Mouse (Mus musculus) liver, embryonic 13.5 days (tissue): ENCODE data around the gene Mrps26. TPM values are rescaled to one million over a fixed set of nuclear protein-coding genes. Genes with fewer than 3 reads are reported as not detected.
A peak's percentile ranks its signal among the peaks of the same experiment; 100 is the strongest.
"Not testable (repeated sequence)": the region's sequence is repeated elsewhere in the genome, so short reads cannot be mapped to it uniquely, and the experiment has no call there.

Source experiments
- ATAC-seq: fragments of 200-750 bp; cut with Nextera tagmentation; 2 replicates; pipeline ENCODE4 v1.8.0; 2017; ENCODE audit warnings: low read depth, mild to moderate bottlenecking, moderate number of reproducible peaks, moderate library complexity
- DNase-seq: peaks from one replicate; pipeline ENCODE4 v3.0.0; 2022
- H3K27ac ChIP-seq: fragments of 300-500 bp; sonication (generic); 2 replicates; pipeline ENCODE4 v1.5.1; 2015; ENCODE audit warnings: moderate library complexity, mild to moderate bottlenecking, inconsistent platforms
- H3K27me3 ChIP-seq: fragments of 300-500 bp; sonication (generic); 2 replicates; pipeline ENCODE4 v1.6.1; 2015; ENCODE audit warnings: mild to moderate bottlenecking, inconsistent platforms
- H3K36me3 ChIP-seq: fragments of 300-500 bp; sonication (generic); 2 replicates; pipeline ENCODE4 v1.6.1; 2015; ENCODE audit warnings: mild to moderate bottlenecking, inconsistent platforms
- H3K4me1 ChIP-seq: fragments of 300-500 bp; sonication (generic); replicated peaks from 2 replicates; pipeline ENCODE4 v1.6.1; 2015; ENCODE audit warnings: inconsistent platforms
- H3K4me2 ChIP-seq: fragments of 300-500 bp; sonication (generic); 2 replicates; pipeline ENCODE4 v1.6.1; 2015; ENCODE audit warnings: inconsistent platforms, mild to moderate bottlenecking, moderate library complexity
- H3K4me3 ChIP-seq: fragments of 300-500 bp; sonication (generic); replicated peaks from 2 replicates; pipeline ENCODE4 v1.5.1; 2015; ENCODE audit warnings: mild to moderate bottlenecking, inconsistent platforms
- H3K9ac ChIP-seq: fragments of 300-500 bp; sonication (generic); 2 replicates; pipeline ENCODE4 v1.6.1; 2015; ENCODE audit warnings: mild to moderate bottlenecking, inconsistent platforms
- H3K9me3 ChIP-seq: fragments of 300-500 bp; sonication (generic); replicated peaks from 2 replicates; pipeline ENCODE4 v1.6.1; 2016; ENCODE audit warnings: inconsistent platforms
- WGBS: fragments of 180-500 bp; shearing (Covaris S2); methylation state at CpG from one replicate; pipeline ENCODE4 v1.1.7; 2015; ENCODE audit not compliant: insufficient replicate concordance; 5-methylcytosine and 5-hydroxymethylcytosine counted together
- polyA plus RNA-seq: library from polyadenylated mRNA; unstranded; fragments of >200 nt; fragmentation: Nextera tagmentation; extraction: Ambion mirVana; gene quantifications from 2 replicates; pipeline ENCODE4 v1.2.1, GENCODE M21; 2015

Gene Mrps26
- polyA plus RNA-seq, 1 experiment from 2014 or later = 68.3 TPM

DNA sequence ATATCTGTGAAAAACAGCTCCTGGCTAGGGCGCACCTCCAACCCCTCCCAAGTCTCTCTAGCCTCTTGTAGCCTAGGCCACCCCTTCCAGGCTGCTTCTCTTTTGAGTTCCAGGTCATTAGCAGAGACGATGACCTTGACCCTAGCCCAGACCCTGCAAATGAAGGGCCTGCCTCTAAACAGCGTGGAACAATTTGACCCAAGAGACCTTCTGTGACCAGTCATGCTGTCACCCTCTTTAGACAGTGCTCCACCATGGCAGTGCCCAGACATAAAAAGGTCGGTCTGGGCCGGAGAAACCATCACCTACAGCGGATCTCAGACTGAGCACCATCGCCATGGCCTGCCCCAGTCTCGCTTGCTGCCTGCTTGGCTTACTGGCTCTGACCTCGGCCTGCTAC is 12.3 kb downstream of the Mrps26 start, which contains the start of gene Oxt:
TSS of gene Oxt (plus strand) at position 301 of the 400 bp plus-strand sequence.
- Histone ChIP-seq H3K9me3 (no peaks in the 10 kb centered on the region), H3K4me2 (peak within 1 kb of the TSS; percentile 43), H3K9ac (no peak within 1 kb of the TSS), H3K27me3 (peaks cover 74% of the 10 kb centered on the region), H3K4me3 (peak within 1 kb of the TSS; percentile 20), H3K36me3 (no peaks in the 10 kb centered on the region), H3K27ac (no peak within 1 kb of the TSS), H3K4me1 (peaks cover 29% of the 10 kb centered on the region)
- ATAC-seq (no peak), DNase-seq (no peak)
- whole genome bisulfite sequencing = 52% methylated on average over 9 of the region's 9 CpGs

GRCm38 (mm10) chr2:130576564-130576963 is 13.0 kb downstream of the Mrps26 start:
- Histone ChIP-seq H3K27me3 (peaks cover 81% of the 10 kb centered on the region), H3K4me3 (peak overlapping the region; percentile 20), H3K4me2 (peak overlapping the region; percentile 43), H3K4me1 (peaks cover 29% of the 10 kb centered on the region)
- not testable (repeated sequence) for H3K9ac ChIP-seq, H3K9me3 ChIP-seq, ATAC-seq, DNase-seq, H3K36me3 ChIP-seq, H3K27ac ChIP-seq
- WGBS = 7% methylated on average over 32 of the region's 32 CpGs

DNA sequence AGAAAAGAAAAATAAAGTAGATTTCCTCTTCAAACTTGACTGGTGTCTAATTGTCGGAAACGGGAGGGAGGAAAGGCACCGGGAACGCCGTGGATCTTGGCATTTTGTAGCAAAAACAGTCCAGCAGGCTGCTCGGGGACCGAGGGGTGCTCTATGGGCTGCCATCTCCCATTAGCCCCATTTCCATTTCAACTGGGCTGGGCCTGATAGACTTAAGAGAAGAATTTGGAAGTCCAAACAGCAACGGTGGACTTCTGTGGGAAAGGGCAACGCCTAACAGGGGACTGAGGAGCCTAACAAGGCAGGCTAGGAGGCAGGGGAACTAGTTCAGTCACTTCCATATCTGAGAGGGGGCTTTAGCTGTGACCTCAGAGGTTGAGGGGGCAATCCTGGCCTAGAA is 13.5 kb downstream of the Mrps26 start:
- H3K4me3 ChIP-seq = peak overlapping the region; percentile 20; the same call in 1 of the 2 replicates
- peak overlapping the region; percentile 43; the same call in 1 of the 2 replicates for H3K4me2 ChIP-seq
- H3K9ac ChIP-seq = no peak overlapping the region
- H3K27me3 ChIP-seq = peaks cover 86% of the 10 kb centered on the region
- no peaks in the 10 kb centered on the region for H3K9me3 ChIP-seq
- H3K4me1 ChIP-seq = peaks cover 29% of the 10 kb centered on the region
- ATAC-seq (no peak), DNase-seq (no peak)
- H3K27ac ChIP-seq = no peak overlapping the region
- 8% methylated on average over 9 of the region's 9 CpGs for WGBS
- no peaks in the 10 kb centered on the region for H3K36me3 ChIP-seq

DNA sequence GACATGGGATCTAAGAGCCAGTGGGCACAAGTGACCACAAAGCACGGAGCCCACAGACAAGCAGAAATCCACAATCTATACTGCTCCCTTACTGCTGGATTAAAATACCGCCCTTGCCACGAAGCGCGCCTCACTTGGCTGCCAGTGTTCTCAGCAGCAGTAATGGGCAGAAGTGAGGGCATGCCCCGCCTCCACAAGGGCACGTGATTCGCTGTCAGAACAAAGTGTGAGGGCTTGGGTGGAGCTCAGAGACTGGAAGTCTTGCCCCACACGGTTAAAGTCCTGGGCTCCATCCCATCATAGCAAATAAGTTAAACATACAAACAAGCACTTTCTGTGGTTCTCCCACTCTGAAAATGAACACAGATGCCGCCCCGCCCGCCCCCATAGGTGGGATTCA is 14.1 kb downstream of the Mrps26 start:
- Histone ChIP-seq H3K4me2 (peak overlapping the region; percentile 43), H3K9ac (no peak overlapping the region), H3K27me3 (peaks cover 92% of the 10 kb centered on the region), H3K4me3 (0 out of 2 replicates have a peak overlapping the region, but pooled peaks have one; percentile 20), H3K36me3 (no peaks in the 10 kb centered on the region), H3K27ac (no peak overlapping the region), H3K9me3 (no peaks in the 10 kb centered on the region), H3K4me1 (peaks cover 29% of the 10 kb centered on the region)
- ATAC-seq (peak; percentile 58), DNase-seq (peak; percentile 37)
- 4% methylated on average over 12 of the region's 12 CpGs for WGBS

DNA sequence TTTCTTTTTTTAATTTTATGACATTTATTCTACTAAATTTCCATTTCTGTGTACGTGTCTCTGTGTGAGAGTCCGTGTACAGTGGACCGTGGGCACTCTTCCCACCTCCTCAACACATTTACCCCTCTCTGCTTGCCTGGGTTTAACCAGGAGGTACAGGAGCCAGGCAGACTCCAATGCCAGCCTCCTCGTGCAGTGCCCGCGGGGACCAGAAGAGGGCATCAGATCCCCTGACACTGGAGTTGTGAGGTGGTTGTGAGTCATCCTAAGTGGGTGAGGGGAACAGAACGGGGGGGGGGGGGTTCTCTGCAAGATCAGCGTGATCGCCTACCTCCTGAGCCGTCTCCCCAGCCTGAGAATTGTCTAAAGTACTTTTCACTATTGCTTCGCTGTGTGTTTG is 14.6 kb downstream of the Mrps26 start:
- H3K4me2 ChIP-seq = no peak overlapping the region; the same call in 1 of the 2 replicates
- no peak for ATAC-seq
- WGBS = 12% methylated on average over 11 of the region's 11 CpGs

DNA sequence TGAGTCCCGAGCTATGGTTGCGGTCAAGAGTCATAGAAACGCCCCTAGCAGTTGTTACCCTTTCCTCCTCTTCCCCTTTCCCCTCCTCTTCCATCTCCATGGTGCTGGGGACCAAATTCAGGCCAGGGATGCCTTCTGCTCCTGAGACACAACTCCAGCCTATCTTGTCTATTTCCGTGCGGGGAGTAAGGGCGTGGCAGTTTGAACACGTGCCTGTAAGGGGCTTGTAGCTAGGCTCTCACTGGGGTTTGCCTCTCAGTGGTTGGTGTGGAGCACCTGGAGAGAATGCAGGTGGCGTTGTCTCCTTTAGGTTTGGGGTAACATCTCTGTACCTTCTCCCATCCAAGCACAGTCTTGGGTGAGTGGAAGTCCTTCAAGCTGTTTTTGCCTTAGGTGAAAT is 16.2 kb downstream of the Mrps26 start:
- H3K36me3 ChIP-seq = no peaks in the 10 kb centered on the region
- no peak for ATAC-seq
- no peak for DNase-seq
- no peak overlapping the region for H3K4me2 ChIP-seq
- 4% methylated on average over 8 of the region's 8 CpGs for WGBS
- H3K4me1 ChIP-seq = peaks cover 29% of the 10 kb centered on the region
- H3K9ac ChIP-seq = no peak overlapping the region
- no peak overlapping the region for H3K4me3 ChIP-seq
- H3K27me3 ChIP-seq = peaks cover 99% of the 10 kb centered on the region
- no peak overlapping the region for H3K27ac ChIP-seq
- H3K9me3 ChIP-seq = no peaks in the 10 kb centered on the region

More for the DNA sequence above, 14.6 kb downstream of the Mrps26 start:
- peaks cover 97% of the 10 kb centered on the region for H3K27me3 ChIP-seq
- peak; percentile 48 for DNase-seq
- no peak overlapping the region for H3K27ac ChIP-seq
- peaks cover 29% of the 10 kb centered on the region for H3K4me1 ChIP-seq
- H3K36me3 ChIP-seq = no peaks in the 10 kb centered on the region
- no peak overlapping the region for H3K9ac ChIP-seq
- H3K9me3 ChIP-seq = no peaks in the 10 kb centered on the region
- no peak overlapping the region for H3K4me3 ChIP-seq

GRCm38 (mm10) chr2:130581201-130581600 is 17.7 kb downstream of the Mrps26 start:
- no peak overlapping the region for H3K27ac ChIP-seq
- WGBS = 8% methylated on average over 16 of the region's 16 CpGs
- H3K9me3 ChIP-seq = no peaks in the 10 kb centered on the region
- ATAC-seq (no peak), DNase-seq (no peak)
- H3K36me3 ChIP-seq = no peaks in the 10 kb centered on the region
- peaks cover 29% of the 10 kb centered on the region for H3K4me1 ChIP-seq
- peaks cover 86% of the 10 kb centered on the region for H3K27me3 ChIP-seq
- H3K4me2 ChIP-seq = peak overlapping the region; percentile 34
- H3K4me3 ChIP-seq = 0 out of 2 replicates have a peak overlapping the region, but pooled peaks have one; percentile 19
- no peak overlapping the region for H3K9ac ChIP-seq

GRCm38 (mm10) chr2:130582552-130582951 is 19.0 kb downstream of the Mrps26 start, which contains the start of gene Avp:
Avp (minus strand) TSS chr2:130582554.
- peaks cover 15% of the 10 kb centered on the region for H3K4me1 ChIP-seq
- WGBS = 38% methylated on average over 10 of the region's 10 CpGs
- no peak within 1 kb of the TSS for H3K4me3 ChIP-seq
- ATAC-seq (no peak), DNase-seq (no peak)
- no peak within 1 kb of the TSS for H3K9ac ChIP-seq
- no peaks in the 10 kb centered on the region for H3K36me3 ChIP-seq
- no peak within 1 kb of the TSS for H3K27ac ChIP-seq
- peaks cover 72% of the 10 kb centered on the region for H3K27me3 ChIP-seq
- H3K4me2 ChIP-seq = no peak within 1 kb of the TSS
- H3K9me3 ChIP-seq = no peaks in the 10 kb centered on the region

DNA sequence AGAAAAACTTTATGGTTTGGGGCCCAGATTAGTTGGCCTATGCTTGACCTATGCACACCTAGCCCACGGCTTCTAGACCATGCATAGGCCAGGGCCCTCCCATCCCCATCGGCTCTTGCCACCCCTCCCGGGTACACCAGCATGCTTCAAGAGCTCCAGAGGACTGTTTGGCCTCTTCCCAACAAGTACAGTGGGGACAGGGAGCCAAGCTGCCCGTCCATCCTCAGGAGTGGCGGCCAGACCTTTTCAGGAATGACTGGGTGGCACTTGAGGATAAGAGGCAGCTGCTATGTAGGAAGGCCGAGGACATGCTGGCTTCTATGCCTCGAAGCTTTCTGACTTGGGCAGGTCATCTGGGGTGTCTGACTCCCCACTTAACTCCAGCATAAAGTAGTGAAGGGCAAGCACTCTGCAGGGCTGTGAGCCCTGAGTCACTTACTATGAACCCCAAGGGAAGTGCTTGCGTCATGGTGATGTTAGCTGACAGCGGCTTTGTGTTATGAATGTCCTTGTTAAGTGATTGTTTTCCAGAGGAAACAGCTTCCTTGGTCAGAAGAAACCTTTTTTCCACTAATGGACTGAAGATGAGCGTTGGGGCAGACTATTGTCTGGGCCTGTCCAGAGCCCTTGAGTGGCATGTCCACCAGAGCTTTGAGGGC is 20.5 kb downstream of the Mrps26 start:
- Histone ChIP-seq H3K4me1 (peaks cover 10% of the 10 kb centered on the region), H3K27ac (no peak overlapping the region), H3K27me3 (peaks cover 58% of the 10 kb centered on the region), H3K9ac (no peak overlapping the region), H3K4me2 (no peak overlapping the region), H3K9me3 (no peaks in the 10 kb centered on the region), H3K36me3 (no peaks in the 10 kb centered on the region), H3K4me3 (no peak overlapping the region)
- DNase-seq (no peak), ATAC-seq (no peak)
- 61% methylated on average over 10 of the region's 10 CpGs for WGBS

GRCm38 (mm10) chr2:130586016-130586415 is 22.5 kb downstream of the Mrps26 start:
- ATAC-seq = no peak
- DNase-seq = no peak
- H3K9ac ChIP-seq = no peak overlapping the region
- no peaks in the 10 kb centered on the region for H3K4me1 ChIP-seq
- H3K36me3 ChIP-seq = peaks cover 9% of the 10 kb centered on the region
- no peak overlapping the region for H3K4me3 ChIP-seq
- H3K9me3 ChIP-seq = no peaks in the 10 kb centered on the region
- H3K4me2 ChIP-seq = no peak overlapping the region
- peaks cover 38% of the 10 kb centered on the region for H3K27me3 ChIP-seq
- no peak overlapping the region for H3K27ac ChIP-seq
- 61% methylated on average over 6 of the region's 6 CpGs for WGBS

- ATAC-seq (no peak), DNase-seq (no peak)
- no peaks in the 10 kb centered on the region for H3K9me3 ChIP-seq
- 33% methylated on average over 2 of the region's 2 CpGs for WGBS
- no peak overlapping the region for H3K9ac ChIP-seq
- H3K4me3 ChIP-seq = no peak overlapping the region
- no peak overlapping the region for H3K4me2 ChIP-seq
- peaks cover 14% of the 10 kb centered on the region; the same call in 1 of the 2 replicates for H3K27me3 ChIP-seq
- peaks cover 17% of the 10 kb centered on the region for H3K36me3 ChIP-seq
- no peaks in the 10 kb centered on the region for H3K4me1 ChIP-seq
- H3K27ac ChIP-seq = no peak overlapping the region
Observed at GRCm38 (mm10) chr2:130588373-130588772, 24.8 kb downstream of the Mrps26 start.

- no peak overlapping the region for H3K4me3 ChIP-seq
- no peaks in the 10 kb centered on the region for H3K4me1 ChIP-seq
- no peak overlapping the region for H3K4me2 ChIP-seq
- no peak overlapping the region for H3K27ac ChIP-seq
- DNase-seq (no peak), ATAC-seq (no peak)
- H3K36me3 ChIP-seq = peaks cover 19% of the 10 kb centered on the region
- WGBS = 63% methylated on average over 4 of the region's 4 CpGs
- H3K27me3 ChIP-seq = peaks cover 6% of the 10 kb centered on the region; the same call in 1 of the 2 replicates
- H3K9me3 ChIP-seq = no peaks in the 10 kb centered on the region
- H3K9ac ChIP-seq = no peak overlapping the region
Observed at GRCm38 (mm10) chr2:130589157-130589556, 25.6 kb downstream of the Mrps26 start.
